Mouse (Mus musculus) CH12.LX (cell line): Measurements from ENCODE around the gene Ms4a4d. TPM values are rescaled to one million over a fixed set of nuclear protein-coding genes. Genes with fewer than 3 reads are reported as not detected.
"Not testable (repeated sequence)": the region's sequence is repeated elsewhere in the genome, so short reads cannot be mapped to it uniquely, and the experiment has no call there.

Experiments
- DNase-seq: peaks from one replicate; pipeline ENCODE4 v3.0.0-alpha.2; 2013; ENCODE audit errors: extremely low read depth
- H3K27ac ChIP-seq: 2 replicates; pipeline ENCODE4 v1.5.1; 2012; ENCODE audit warnings: low read depth, mild to moderate bottlenecking, control low read depth, moderate library complexity; ENCODE audit not compliant: insufficient read depth
- H3K27me3 ChIP-seq: replicated peaks from 2 replicates; pipeline ENCODE3; 2012; ENCODE audit warnings: inconsistent platforms
- H3K36me3 ChIP-seq, 2 experiments: replicated peaks in 1 of 2; 2 replicates each; pipeline versions ENCODE3 to v1.6.1; 2012; ENCODE audit warnings: inconsistent platforms in 1 of 2, low read length in 1 of 2, mild to moderate bottlenecking in 1 of 2, mixed read lengths in 1 of 2, moderate library complexity in 1 of 2; ENCODE audit not compliant: control insufficient read depth in 1 of 2, insufficient read depth in 1 of 2
- H3K4me1 ChIP-seq, 2 experiments: 2 replicates each; pipeline ENCODE4 v1.6.1; 2012; ENCODE audit warnings: inconsistent platforms in 1 of 2, moderate library complexity in 1 of 2; ENCODE audit not compliant: insufficient read depth in 2 of 2, control insufficient read depth in 1 of 2
- H3K4me2 ChIP-seq: 2 replicates; pipeline ENCODE4 v1.6.1; 2012; ENCODE audit warnings: low read depth, mild to moderate bottlenecking, control low read depth; ENCODE audit not compliant: poor library complexity, insufficient read depth, severe bottlenecking
- H3K4me3 ChIP-seq, 3 experiments: fragments of 150-350 bp in 1 of 3; sonication (generic) in 1 of 3; replicated peaks in 1 of 3; 2 replicates each; pipeline versions ENCODE3 to v1.5.1; 2011 to 2012; ENCODE audit warnings: low read depth in 2 of 3, low read length in 2 of 3, mild to moderate bottlenecking in 2 of 3, moderate library complexity in 2 of 3, control low read depth in 1 of 3, improper control_type of control experiment in 1 of 3, inconsistent platforms in 1 of 3, mixed read lengths in 1 of 3; ENCODE audit not compliant: poor library complexity in 1 of 3
- H3K79me2 ChIP-seq: replicated peaks from 2 replicates; pipeline ENCODE4 v1.6.1; 2012; ENCODE audit warnings: mild to moderate bottlenecking, moderate library complexity; ENCODE audit not compliant: control insufficient read depth, poor library complexity, insufficient read depth, severe bottlenecking; ENCODE audit errors: extremely low read depth
- H3K9ac ChIP-seq: 2 replicates; pipeline ENCODE4 v1.6.1; 2012; ENCODE audit warnings: low read depth, mild to moderate bottlenecking, control low read depth, moderate library complexity; ENCODE audit not compliant: insufficient read depth
- H3K9me3 ChIP-seq: replicated peaks from 2 replicates; pipeline ENCODE3; 2012; ENCODE audit warnings: low read length, inconsistent platforms, mixed read lengths
- CHD1 ChIP-seq: IDR thresholded peaks from 2 replicates; pipeline ENCODE4 v1.6.1; 2012; ENCODE audit warnings: low read depth, low read length, improper control_type of control experiment, inconsistent platforms
- CHD2 ChIP-seq: IDR thresholded peaks from 2 replicates; pipeline ENCODE4 v1.6.1; 2011; ENCODE audit warnings: low read length, improper control_type of control experiment
- CTCF ChIP-seq, 2 experiments: IDR thresholded peaks in 1 of 2; conservative IDR thresholded peaks in 1 of 2; 2 replicates each; pipeline ENCODE4 v1.5.1; 2011 to 2012; ENCODE audit warnings: low read depth in 2 of 2, low read length in 2 of 2, improper control_type of control experiment in 1 of 2, inconsistent platforms in 1 of 2, mild to moderate bottlenecking in 1 of 2, moderate library complexity in 1 of 2
- ELF1 ChIP-seq: IDR thresholded peaks from 2 replicates; pipeline ENCODE4 v1.6.1; 2014; ENCODE audit warnings: low read depth, mild to moderate bottlenecking, inconsistent platforms, low read length, improper control_type of control experiment
- EP300 ChIP-seq: IDR thresholded peaks from 2 replicates; pipeline ENCODE4 v1.6.1; 2011; ENCODE audit warnings: low read length, improper control_type of control experiment
- ETS1 ChIP-seq: conservative IDR thresholded peaks from 2 replicates; pipeline ENCODE4 v1.6.1; 2012; ENCODE audit warnings: low read depth, mild to moderate bottlenecking, inconsistent platforms, low read length, improper control_type of control experiment, moderate library complexity
- GABPA ChIP-seq: IDR thresholded peaks from 2 replicates; pipeline ENCODE4 v1.6.1; 2012; ENCODE audit warnings: low read depth, low read length, improper control_type of control experiment, inconsistent platforms; ENCODE audit not compliant: insufficient replicate concordance
- JUN ChIP-seq: IDR thresholded peaks from 2 replicates; pipeline ENCODE4 v1.6.1; 2011; ENCODE audit warnings: low read depth, mild to moderate bottlenecking, low read length, improper control_type of control experiment, moderate library complexity; ENCODE audit not compliant: insufficient read depth
- JUND ChIP-seq: conservative IDR thresholded peaks from 2 replicates; pipeline ENCODE4 v1.6.1; 2011; ENCODE audit warnings: low read depth, low read length, improper control_type of control experiment
- NELFE ChIP-seq: IDR thresholded peaks from 2 replicates; pipeline ENCODE4 v1.6.1; 2011; ENCODE audit warnings: low read depth, low read length, improper control_type of control experiment
- NRF1 ChIP-seq: IDR thresholded peaks from 2 replicates; pipeline ENCODE4 v1.6.1; 2014; ENCODE audit warnings: low read depth, mild to moderate bottlenecking, inconsistent platforms, low read length, improper control_type of control experiment, moderate library complexity
- POLR2AphosphoS2 ChIP-seq: IDR thresholded peaks from 2 replicates; pipeline ENCODE4 v1.6.1; 2011; ENCODE audit warnings: low read depth, low read length, improper control_type of control experiment
- SIN3A ChIP-seq: IDR thresholded peaks from 2 replicates; pipeline ENCODE4 v1.6.1; 2012; ENCODE audit warnings: low read length, improper control_type of control experiment, inconsistent platforms
- TBP ChIP-seq: conservative IDR thresholded peaks from 2 replicates; pipeline ENCODE4 v1.6.1; 2011; ENCODE audit warnings: low read depth, low read length, improper control_type of control experiment
- USF1 ChIP-seq: IDR thresholded peaks from 2 replicates; pipeline ENCODE4 v1.6.1; 2014; ENCODE audit warnings: low read depth, mild to moderate bottlenecking, inconsistent platforms, low read length, improper control_type of control experiment
- ZC3H11A ChIP-seq: IDR thresholded peaks from 2 replicates; pipeline ENCODE4 v1.6.1; 2012; ENCODE audit warnings: low read depth, mild to moderate bottlenecking, inconsistent platforms, low read length, improper control_type of control experiment
- ZNF384 ChIP-seq: IDR thresholded peaks from 2 replicates; pipeline ENCODE4 v1.6.1; 2012; ENCODE audit warnings: low read depth, low read length, improper control_type of control experiment, inconsistent platforms
- dilution Hi-C: fragments of 300-500 bp; cut with MboI; formaldehyde crosslinking; loops from 2 replicates; pipeline ENCODE4 v1.14.3; 2020; ENCODE audit warnings: low sequenced_read_pairs; ENCODE audit not compliant: extremely low pct_unique_long_range_greater_than_20kb, extremely low pct_ligation_motif_present
- in situ Hi-C: fragments of 300-500 bp; cut with MboI; formaldehyde crosslinking; loops from 3 replicates; pipeline ENCODE4 v1.14.3; 2019; ENCODE audit warnings: low sequenced_read_pairs, low pct_ligation_motif_present, low pct_unique_long_range_greater_than_20kb, mixed read lengths
- polyA plus RNA-seq: library from polyadenylated mRNA; unstranded; fragments of >175 nt; gene quantifications from 2 replicates; pipeline ENCODE4 v1.2.1, GENCODE M21; 2012; ENCODE audit warnings: low read depth; ENCODE audit not compliant: insufficient read length
- total RNA-seq, 2 experiments: library from RNA; depleted of rRNA; stranded (reverse); fragments of 300-350 nt in 1 of 2; fragments of >200 nt in 1 of 2; gene quantifications; 2 replicates each; pipeline ENCODE4 v1.2.3; 2012 to 2014

Ms4a4d gene
- total and polyA plus RNA-seq, 3 experiments = not detected

- Histone ChIP-seq H3K4me2 (no peak overlapping the region), H3K27me3 (no peaks in the 10 kb centered on the region), H3K4me3 (no peak overlapping the region), H3K9me3 (no peaks in the 10 kb centered on the region), H3K79me2 (no peaks in the 10 kb centered on the region), H3K4me1 (peaks cover 14 to 44% of the 10 kb centered on the region in 2 experiments; a peak in 3 of 4 replicates), H3K9ac (no peak overlapping the region), H3K27ac (no peak overlapping the region), H3K36me3 (no peaks in the 10 kb centered on the region)
- TF ChIP-seq EP300 (peak; percentile 61), JUN (peak; percentile 62; the same call in 1 of the 2 replicates), CTCF (conservative IDR thresholded peaks at IDR 0.05 in 1 of 2, IDR thresholded peaks at IDR 0.05 in 1 of 2; ENCODE audit: low read depth in 2 of 2, low read length in 2 of 2) (no peak), JUND (peak; percentile 87)
- in situ Hi-C loops (no loop called here), dilution Hi-C loops (no loop called here)
- DNase-seq = no peak
Measured at GRCm38 (mm10) chr19:11496361-11496760, 40.2 kb upstream of the Ms4a4d start.

- in situ Hi-C loops, H3K27me3 ChIP-seq, dilution Hi-C loops, H3K79me2 ChIP-seq, H3K9ac ChIP-seq, H3K4me3 ChIP-seq, H3K9me3 ChIP-seq, H3K4me2 ChIP-seq, H3K27ac ChIP-seq, H3K36me3 ChIP-seq, DNase-seq: not testable (repeated sequence)
- H3K4me1 ChIP-seq = peaks cover 14 to 35% of the 10 kb centered on the region in 2 experiments; a peak in 3 of 4 replicates
Measured at GRCm38 (mm10) chr19:11497300-11497699, 39.3 kb upstream of the Ms4a4d start.

- Histone ChIP-seq H3K79me2 (no peaks in the 10 kb centered on the region), H3K27ac (no peak overlapping the region), H3K4me2 (no peak overlapping the region), H3K9ac (no peak overlapping the region), H3K27me3 (no peaks in the 10 kb centered on the region), H3K4me3 (no peak overlapping the region), H3K36me3 (no peaks in the 10 kb centered on the region), H3K9me3 (no peaks in the 10 kb centered on the region), H3K4me1 (peaks cover 0 to 10% of the 10 kb centered on the region in 2 experiments; a peak in 2 of 4 replicates)
- dilution Hi-C loops (no loop called here), in situ Hi-C loops (no loop called here)
- no peak for TF ChIP-seq NELFE
- TF ChIP-seq ZC3H11A = no peak
- no peak for TF ChIP-seq NRF1
- TF ChIP-seq JUND = no peak
- TF ChIP-seq ZNF384 = no peak
- no peak for DNase-seq
Measured at GRCm38 (mm10) chr19:11500796-11501195, 35.8 kb upstream of the Ms4a4d start.

- dilution Hi-C loops (no loop called here), in situ Hi-C loops (no loop called here)
- no peak overlapping the region for H3K4me3 ChIP-seq
- DNase-seq = no peak
- no peak overlapping the region for H3K27ac ChIP-seq
- peaks cover 0 to 6% of the 10 kb centered on the region in 2 experiments; a peak in 2 of 4 replicates for H3K4me1 ChIP-seq
- TF ChIP-seq TBP (no peak), GABPA (no peak), SIN3A (no peak), CHD2 (no peak), ETS1 (no peak), CHD1 (no peak), POLR2AphosphoS2 (no peak), JUND (no peak), USF1 (no peak), ELF1 (no peak)
- H3K36me3 ChIP-seq = no peaks in the 10 kb centered on the region
- H3K9me3 ChIP-seq = no peaks in the 10 kb centered on the region
- no peak overlapping the region for H3K9ac ChIP-seq
- H3K27me3 ChIP-seq = no peaks in the 10 kb centered on the region
- H3K79me2 ChIP-seq = no peaks in the 10 kb centered on the region
- H3K4me2 ChIP-seq = no peak overlapping the region
Measured at GRCm38 (mm10) chr19:11501326-11501725, 35.3 kb upstream of the Ms4a4d start.
